Mouse (Mus musculus) stomach, embryonic 14.5 days (tissue): Measurements from ENCODE around the gene Acsm5. TPM values are rescaled to one million over a fixed set of nuclear protein-coding genes. Genes with fewer than 3 reads are reported as not detected.

ENCODE experiments used
- ATAC-seq: fragments of 200-750 bp; cut with Nextera tagmentation; 2 replicates; pipeline ENCODE4 v1.8.0; 2017; ENCODE audit warnings: low read depth, moderate TSS enrichment; ENCODE audit not compliant: insufficient number of reproducible peaks, insufficient read depth, low FRiP score
- H3K27ac ChIP-seq: fragments of 300-500 bp; sonication (generic); 2 replicates; pipeline ENCODE4 v1.5.1; 2014; ENCODE audit warnings: mild to moderate bottlenecking, low read length, moderate library complexity, mixed read lengths
- H3K27me3 ChIP-seq: fragments of 300-500 bp; sonication (generic); 2 replicates; pipeline ENCODE4 v1.6.1; 2014; ENCODE audit warnings: low read length, control low read depth, mixed read lengths; ENCODE audit not compliant: control insufficient read depth, insufficient read depth
- H3K36me3 ChIP-seq: fragments of 300-500 bp; sonication (generic); 2 replicates; pipeline ENCODE4 v1.6.1; 2014; ENCODE audit warnings: mild to moderate bottlenecking, control low read depth, low read length, moderate library complexity, mixed read lengths; ENCODE audit not compliant: control insufficient read depth, insufficient read depth
- H3K4me1 ChIP-seq: fragments of 300-500 bp; sonication (generic); 2 replicates; pipeline ENCODE4 v1.6.1; 2014; ENCODE audit warnings: low read length, control low read depth, mixed read lengths; ENCODE audit not compliant: control insufficient read depth, insufficient read depth
- H3K4me2 ChIP-seq: fragments of 300-500 bp; sonication (generic); replicated peaks from 2 replicates; pipeline ENCODE4 v1.6.1; 2014; ENCODE audit warnings: low read depth, low read length, control low read depth
- H3K4me3 ChIP-seq: fragments of 300-500 bp; sonication (generic); 2 replicates; pipeline ENCODE4 v1.5.1; 2014; ENCODE audit warnings: low read depth, low read length, control low read depth
- H3K9ac ChIP-seq: fragments of 300-500 bp; sonication (generic); replicated peaks from 2 replicates; pipeline ENCODE4 v1.6.1; 2014; ENCODE audit warnings: low read depth, mild to moderate bottlenecking, control low read depth, low read length, moderate library complexity, mixed read lengths
- H3K9me3 ChIP-seq: fragments of 300-500 bp; sonication (generic); 2 replicates; pipeline ENCODE4 v1.6.1; 2016; ENCODE audit warnings: low read depth, low read length, control low read depth; ENCODE audit not compliant: control insufficient read depth
- WGBS: fragments of 180-500 bp; shearing (Covaris S2); extraction: QIAGEN DNeasy Blood & Tissue Kit; methylation state at CpG from one replicate; pipeline ENCODE4 v1.1.7; 2014; 5-methylcytosine and 5-hydroxymethylcytosine counted together
- polyA plus RNA-seq: library from polyadenylated mRNA; unstranded; fragments of >200 nt; fragmentation: Nextera tagmentation; extraction: Ambion mirVana; gene quantifications from 2 replicates; pipeline ENCODE4 v1.2.1, GENCODE M21; 2014

The Acsm5 gene
- polyA plus RNA-seq, 1 experiment from 2014 or later: not detected

DNA sequence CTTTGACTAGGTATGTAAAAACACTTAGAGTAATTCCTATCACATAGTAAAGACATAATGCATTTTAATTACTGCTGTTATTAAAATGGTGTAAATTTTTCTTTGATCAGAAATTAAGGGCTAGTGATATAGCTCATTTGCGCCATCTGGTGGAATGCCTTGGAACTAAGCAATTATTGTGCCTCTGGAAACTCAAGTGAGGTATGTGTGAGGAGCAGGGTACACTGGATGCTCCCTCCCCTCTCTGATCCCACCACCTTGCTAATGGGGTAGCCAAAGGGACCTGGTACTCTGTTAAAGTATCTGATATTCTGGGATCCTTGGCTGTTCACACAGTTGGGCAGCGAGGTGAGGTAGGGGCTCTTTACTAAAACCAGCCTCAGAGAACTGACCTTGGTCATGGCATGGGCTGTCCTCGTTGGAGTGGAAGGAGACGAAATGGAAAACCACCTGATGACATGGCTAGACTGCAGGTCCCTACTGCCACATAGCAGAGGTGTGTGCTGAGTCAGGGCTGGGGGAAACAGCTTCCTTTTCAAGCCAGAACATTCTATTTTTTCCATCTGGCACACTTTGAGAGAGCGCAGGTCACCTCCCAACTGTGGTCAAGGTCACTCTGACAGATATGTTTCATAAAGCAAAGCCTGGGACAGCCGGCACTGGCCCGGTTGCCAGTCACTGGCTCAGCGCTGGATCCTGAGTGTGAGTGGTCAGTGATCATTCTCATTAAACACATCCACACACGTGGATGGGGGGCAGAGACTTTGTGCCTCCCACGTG lies 3.6 kb upstream of the Acsm5 start:
- Histone ChIP-seq H3K27ac (no peak overlapping the region), H3K4me2 (no peak overlapping the region), H3K36me3 (no peaks in the 10 kb centered on the region), H3K27me3 (no peaks in the 10 kb centered on the region), H3K9me3 (no peaks in the 10 kb centered on the region), H3K9ac (no peak overlapping the region), H3K4me3 (no peak overlapping the region), H3K4me1 (no peaks in the 10 kb centered on the region)
- ATAC-seq: peak; percentile 33; the same call in 1 of the 2 replicates
- WGBS: 64% methylated on average over 10 of the region's 10 CpGs

DNA sequence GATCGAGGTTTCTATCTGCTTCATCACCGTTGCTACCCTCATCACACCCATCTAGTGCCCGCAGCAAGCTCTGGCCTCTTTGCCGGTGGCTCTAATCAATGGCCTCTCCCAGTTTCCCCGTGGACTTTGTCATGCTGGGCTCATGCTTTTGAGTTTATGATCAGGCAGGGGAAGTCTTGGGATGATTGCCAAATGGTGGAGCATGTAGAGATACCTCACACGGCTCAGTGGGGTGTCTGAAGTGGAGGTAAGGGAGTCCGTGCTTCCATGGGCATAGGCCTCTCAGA lies 3.0 kb upstream of the Acsm5 start:
- Histone ChIP-seq H3K4me2 (no peak overlapping the region), H3K27me3 (no peaks in the 10 kb centered on the region), H3K27ac (no peak overlapping the region), H3K9me3 (no peaks in the 10 kb centered on the region), H3K4me3 (no peak overlapping the region), H3K4me1 (no peaks in the 10 kb centered on the region), H3K36me3 (no peaks in the 10 kb centered on the region), H3K9ac (no peak overlapping the region)
- WGBS: 77% methylated on average over 7 of the region's 7 CpGs
- ATAC-seq: no peak

DNA sequence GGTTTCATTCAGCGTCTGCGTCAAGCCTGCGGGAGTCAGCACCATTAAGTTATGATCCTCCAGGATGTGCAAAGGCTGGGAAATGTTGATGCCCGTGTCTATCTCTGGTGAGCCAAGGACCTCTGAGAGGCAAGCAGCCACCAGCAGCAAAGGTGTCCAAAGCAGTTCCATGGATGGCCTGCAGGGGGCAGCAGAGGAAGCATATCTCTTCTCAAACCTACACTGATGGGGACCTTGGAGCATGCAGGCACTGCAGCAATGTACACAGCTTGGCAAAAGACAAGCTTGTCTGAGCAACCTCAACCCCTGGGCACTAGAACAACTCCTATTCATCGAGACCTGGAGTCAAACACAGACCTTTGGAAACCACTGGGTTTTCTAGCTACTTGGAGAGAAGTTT lies 391 bp downstream of the Acsm5 start:
- Histone ChIP-seq H3K4me2 (no peak overlapping the region), H3K4me3 (no peak overlapping the region), H3K9me3 (no peaks in the 10 kb centered on the region), H3K27ac (no peak overlapping the region), H3K4me1 (no peaks in the 10 kb centered on the region), H3K36me3 (no peaks in the 10 kb centered on the region), H3K27me3 (no peaks in the 10 kb centered on the region), H3K9ac (no peak overlapping the region)
- 40% methylated on average over 5 of the region's 5 CpGs for WGBS
- no peak for ATAC-seq

DNA sequence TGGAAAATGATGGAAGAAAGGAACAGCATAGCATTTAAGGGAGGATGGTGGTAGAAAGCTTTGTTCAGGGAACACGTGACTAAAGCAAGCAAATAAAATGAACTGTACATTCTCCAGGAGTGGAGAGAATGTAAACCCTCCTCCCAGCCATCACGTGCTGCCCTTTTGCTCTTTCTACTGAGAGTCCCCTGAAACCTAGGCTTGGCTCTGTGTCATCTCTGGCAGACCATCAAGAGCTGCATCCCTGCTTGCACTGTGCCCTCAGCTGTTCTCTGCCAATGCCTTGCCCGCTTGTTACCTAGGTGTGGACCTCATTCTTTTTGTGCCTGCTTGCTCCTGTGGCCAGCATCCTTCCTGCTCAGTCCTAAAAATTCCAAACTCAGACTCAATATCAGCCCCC lies 2.6 kb downstream of the Acsm5 start:
- H3K4me3 ChIP-seq: no peak overlapping the region

GRCm38 (mm10) chr7:119522385-119522784 lies 3.1 kb downstream of the Acsm5 start:
- Histone ChIP-seq H3K4me3 (no peak overlapping the region), H3K4me1 (no peaks in the 10 kb centered on the region), H3K4me2 (no peak overlapping the region), H3K27ac (no peak overlapping the region), H3K36me3 (no peaks in the 10 kb centered on the region), H3K27me3 (no peaks in the 10 kb centered on the region), H3K9ac (no peak overlapping the region), H3K9me3 (no peaks in the 10 kb centered on the region)
- no peak for ATAC-seq
- WGBS: 72% methylated on average over 1 of the region's 1 CpGs

More for the DNA sequence above, 2.6 kb downstream of the Acsm5 start:
- Histone ChIP-seq H3K27me3 (no peaks in the 10 kb centered on the region), H3K36me3 (no peaks in the 10 kb centered on the region), H3K4me1 (no peaks in the 10 kb centered on the region), H3K27ac (no peak overlapping the region), H3K9ac (no peak overlapping the region), H3K9me3 (no peaks in the 10 kb centered on the region), H3K4me2 (no peak overlapping the region)
- 79% methylated on average over 3 of the region's 3 CpGs for WGBS
- no peak for ATAC-seq

GRCm38 (mm10) chr7:119523389-119523788 lies 4.1 kb downstream of the Acsm5 start, which contains the start of gene Pdilt:
Gene Pdilt, minus strand, starts transcription at chr7:119523489.
- H3K27me3 ChIP-seq: no peaks in the 10 kb centered on the region
- no peaks in the 10 kb centered on the region for H3K36me3 ChIP-seq
- no peak within 1 kb of the TSS for H3K9ac ChIP-seq
- no peak within 1 kb of the TSS for H3K27ac ChIP-seq
- no peak within 1 kb of the TSS for H3K4me3 ChIP-seq
- no peaks in the 10 kb centered on the region for H3K9me3 ChIP-seq
- no peaks in the 10 kb centered on the region for H3K4me1 ChIP-seq
- H3K4me2 ChIP-seq: no peak within 1 kb of the TSS
- ATAC-seq: no peak
- 67% methylated on average over 4 of the region's 4 CpGs for WGBS

GRCm38 (mm10) chr7:119525881-119526281 lies 6.6 kb downstream of the Acsm5 start:
- no peak overlapping the region for H3K4me3 ChIP-seq
- no peak overlapping the region for H3K27ac ChIP-seq
- no peak for ATAC-seq
- no peaks in the 10 kb centered on the region for H3K36me3 ChIP-seq
- H3K27me3 ChIP-seq: no peaks in the 10 kb centered on the region
- no peaks in the 10 kb centered on the region for H3K9me3 ChIP-seq
- H3K4me2 ChIP-seq: no peak overlapping the region
- no peaks in the 10 kb centered on the region for H3K4me1 ChIP-seq
- 30% methylated on average over 2 of the region's 2 CpGs for WGBS
- H3K9ac ChIP-seq: no peak overlapping the region

DNA sequence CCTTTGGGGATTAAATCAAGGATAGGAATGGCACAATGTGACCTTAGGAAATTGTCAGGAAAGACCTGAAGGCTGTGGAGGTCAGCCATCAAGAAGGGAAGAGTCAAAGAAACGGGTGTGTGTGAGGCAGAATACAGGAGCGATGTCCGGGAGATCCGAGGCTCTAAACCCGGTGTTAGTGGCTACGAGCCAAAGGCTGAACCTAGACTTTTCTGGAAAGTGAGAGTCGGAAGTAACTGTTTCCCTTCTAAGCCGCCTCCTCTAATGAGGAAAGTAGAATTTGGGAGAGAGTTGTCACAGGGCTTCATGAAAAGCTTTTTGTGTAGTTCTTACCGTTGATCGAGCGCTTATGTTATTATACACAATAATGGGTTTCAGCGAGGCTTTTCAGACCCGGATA lies 7.2 kb downstream of the Acsm5 start:
- Histone ChIP-seq H3K4me1 (no peaks in the 10 kb centered on the region), H3K9ac (no peak overlapping the region), H3K27me3 (no peaks in the 10 kb centered on the region), H3K4me3 (no peak overlapping the region), H3K27ac (no peak overlapping the region), H3K4me2 (no peak overlapping the region), H3K9me3 (no peaks in the 10 kb centered on the region), H3K36me3 (no peaks in the 10 kb centered on the region)
- 76% methylated on average over 13 of the region's 13 CpGs for WGBS
- ATAC-seq: no peak

GRCm38 (mm10) chr7:119527135-119527534 lies 7.9 kb downstream of the Acsm5 start:
- no peak overlapping the region for H3K4me3 ChIP-seq
- no peak overlapping the region for H3K4me2 ChIP-seq
- H3K36me3 ChIP-seq: no peaks in the 10 kb centered on the region
- H3K27ac ChIP-seq: no peak overlapping the region
- no peak overlapping the region for H3K9ac ChIP-seq
- H3K4me1 ChIP-seq: no peaks in the 10 kb centered on the region
- 95% methylated on average over 1 of the region's 1 CpGs for WGBS
- H3K9me3 ChIP-seq: no peaks in the 10 kb centered on the region
- no peaks in the 10 kb centered on the region for H3K27me3 ChIP-seq
- ATAC-seq: no peak
